Mouse (Mus musculus): ENCODE results near the gene Hmox2. TPM values are rescaled to one million over a fixed set of nuclear protein-coding genes. Genes with fewer than 3 reads are reported as not detected.

Hmox2 gene
- polyA plus RNA-seq, 1 experiment from 2014 or later = 102 TPM

DNA sequence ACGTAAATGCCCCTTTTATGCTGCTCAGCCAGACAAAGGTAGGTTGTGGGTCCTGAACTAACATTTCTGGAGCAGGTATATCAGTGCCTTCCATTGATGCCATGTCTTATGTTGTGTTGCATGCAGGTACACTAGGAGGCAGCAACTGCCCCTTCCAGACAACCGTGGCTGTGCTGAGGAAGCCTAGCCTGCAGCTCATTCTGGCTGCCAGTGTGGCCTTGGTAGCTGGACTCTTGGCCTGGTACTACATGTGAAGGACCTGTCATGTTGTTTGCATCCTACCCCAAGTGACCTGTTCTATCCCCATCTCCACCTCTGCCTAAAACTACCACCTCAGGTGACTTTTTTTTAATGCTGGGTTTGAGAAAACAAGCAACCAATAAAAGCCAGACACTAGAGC lies 39.7 kb downstream of the Hmox2 start:
- 0 out of 2 replicates have a peak, but pooled peaks cover 3% of the 10 kb centered on the region for H3K4me1 ChIP-seq (ENCODE audit: control insufficient read depth, insufficient read depth, low read length)
- H3K27ac ChIP-seq (ENCODE audit: low read depth, low read length) = no peak overlapping the region
- H3K27me3 ChIP-seq (ENCODE audit: control insufficient read depth, insufficient read depth, low read length) = no peaks in the 10 kb centered on the region
- WGBS (ENCODE audit: insufficient replicate concordance) = 86% methylated on average over 2 of the region's 2 CpGs
- H3K36me3 ChIP-seq (ENCODE audit: control insufficient read depth, insufficient read depth, low read length) = peaks cover 31% of the 10 kb centered on the region
- no peak overlapping the region for H3K9ac ChIP-seq (ENCODE audit: low read depth, low read length)
- no peaks in the 10 kb centered on the region for H3K9me3 ChIP-seq (replicated peaks; ENCODE audit: control insufficient read depth, low read length)
- no peak overlapping the region for H3K4me2 ChIP-seq
- no peak overlapping the region for H3K4me3 ChIP-seq (ENCODE audit: low read depth, low read length)
- no peak for ATAC-seq (replicated peaks; ENCODE audit: insufficient number of reproducible peaks, low FRiP score, low TSS enrichment)

DNA sequence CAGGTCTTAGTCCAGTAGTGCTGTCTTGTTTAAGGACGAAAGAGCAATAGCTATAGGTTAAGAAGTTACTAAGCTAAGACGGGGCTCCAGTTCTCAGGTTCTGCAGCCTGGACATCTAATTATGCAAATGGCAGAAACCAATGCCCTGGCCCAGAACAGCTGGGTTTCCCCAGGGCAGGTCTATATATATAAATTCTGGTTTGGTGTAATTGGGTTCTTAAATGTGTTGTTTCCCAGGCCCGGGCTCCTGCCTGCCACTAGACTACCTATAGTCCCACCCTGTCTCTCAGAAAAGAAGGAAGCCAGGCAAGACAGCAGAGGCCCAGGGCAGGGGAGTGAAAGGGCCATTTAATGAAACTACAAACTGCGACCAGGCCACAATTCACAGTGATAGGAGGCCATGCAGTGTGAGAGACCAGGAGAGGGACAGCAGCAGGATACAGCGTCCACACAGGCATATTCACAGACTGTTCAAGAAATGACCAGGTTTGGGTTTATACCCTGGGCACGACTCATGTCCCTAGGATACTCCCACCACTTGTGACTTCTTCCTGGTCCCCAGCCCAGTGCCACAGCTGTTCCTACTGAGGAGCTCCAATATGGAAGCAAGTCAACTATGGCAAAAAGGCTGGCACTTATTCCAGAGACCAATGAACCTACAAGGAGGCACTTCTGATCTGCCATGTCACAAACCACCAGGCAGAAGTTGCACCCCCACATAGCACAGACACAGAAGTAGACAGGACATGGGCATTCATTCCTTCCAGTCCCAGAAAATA lies 41.0 kb downstream of the Hmox2 start:
- H3K9me3 ChIP-seq (replicated peaks; ENCODE audit: control insufficient read depth, low read length) = no peaks in the 10 kb centered on the region
- H3K27ac ChIP-seq (ENCODE audit: low read depth, low read length) = no peak overlapping the region
- peaks cover 31% of the 10 kb centered on the region for H3K36me3 ChIP-seq (ENCODE audit: control insufficient read depth, insufficient read depth, low read length)
- H3K4me1 ChIP-seq (ENCODE audit: control insufficient read depth, insufficient read depth, low read length) = 0 out of 2 replicates have a peak, but pooled peaks cover 3% of the 10 kb centered on the region
- H3K9ac ChIP-seq (ENCODE audit: low read depth, low read length) = 0 out of 2 replicates have a peak overlapping the region, but pooled peaks have one; percentile 5
- H3K4me3 ChIP-seq (ENCODE audit: low read depth, low read length) = no peak overlapping the region
- H3K4me2 ChIP-seq = no peak overlapping the region
- 78% methylated on average over 6 of the region's 6 CpGs for WGBS (ENCODE audit: insufficient replicate concordance)
- H3K27me3 ChIP-seq (ENCODE audit: control insufficient read depth, insufficient read depth, low read length) = no peaks in the 10 kb centered on the region
- ATAC-seq (replicated peaks; ENCODE audit: insufficient number of reproducible peaks, low FRiP score, low TSS enrichment) = no peak; the same call in 1 of the 2 replicates

DNA sequence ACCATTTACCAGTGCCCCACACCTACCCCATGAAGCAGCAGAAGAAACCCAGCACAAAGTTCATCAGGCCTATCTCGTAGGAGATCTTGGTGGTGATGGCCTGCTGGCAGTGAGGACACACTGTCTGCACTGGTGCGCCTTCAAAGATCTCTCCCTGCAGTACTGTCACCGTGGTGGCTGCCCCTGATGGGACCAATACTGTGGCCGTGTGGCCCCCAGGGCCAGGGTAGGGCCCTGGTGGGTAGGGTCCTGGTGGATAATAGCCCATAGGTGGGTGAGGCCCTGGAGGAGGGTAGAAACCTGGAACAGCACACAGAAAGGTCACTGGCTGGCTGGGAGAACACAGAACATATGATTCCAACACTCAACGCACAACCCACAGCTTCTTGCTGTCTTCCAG lies 42.6 kb downstream of the Hmox2 start:
- Histone ChIP-seq H3K9ac (ENCODE audit: low read depth, low read length) (no peak overlapping the region), H3K4me3 (ENCODE audit: low read depth, low read length) (no peak overlapping the region), H3K27ac (ENCODE audit: low read depth, low read length) (no peak overlapping the region), H3K4me1 (ENCODE audit: control insufficient read depth, insufficient read depth, low read length) (peaks cover 8% of the 10 kb centered on the region), H3K9me3 (replicated peaks; ENCODE audit: control insufficient read depth, low read length) (no peaks in the 10 kb centered on the region), H3K36me3 (ENCODE audit: control insufficient read depth, insufficient read depth, low read length) (peaks cover 31% of the 10 kb centered on the region), H3K4me2 (no peak overlapping the region), H3K27me3 (ENCODE audit: control insufficient read depth, insufficient read depth, low read length) (no peaks in the 10 kb centered on the region)
- WGBS (ENCODE audit: insufficient replicate concordance) = 90% methylated on average over 5 of the region's 5 CpGs
- ATAC-seq (replicated peaks; ENCODE audit: insufficient number of reproducible peaks, low FRiP score, low TSS enrichment) = no peak

DNA sequence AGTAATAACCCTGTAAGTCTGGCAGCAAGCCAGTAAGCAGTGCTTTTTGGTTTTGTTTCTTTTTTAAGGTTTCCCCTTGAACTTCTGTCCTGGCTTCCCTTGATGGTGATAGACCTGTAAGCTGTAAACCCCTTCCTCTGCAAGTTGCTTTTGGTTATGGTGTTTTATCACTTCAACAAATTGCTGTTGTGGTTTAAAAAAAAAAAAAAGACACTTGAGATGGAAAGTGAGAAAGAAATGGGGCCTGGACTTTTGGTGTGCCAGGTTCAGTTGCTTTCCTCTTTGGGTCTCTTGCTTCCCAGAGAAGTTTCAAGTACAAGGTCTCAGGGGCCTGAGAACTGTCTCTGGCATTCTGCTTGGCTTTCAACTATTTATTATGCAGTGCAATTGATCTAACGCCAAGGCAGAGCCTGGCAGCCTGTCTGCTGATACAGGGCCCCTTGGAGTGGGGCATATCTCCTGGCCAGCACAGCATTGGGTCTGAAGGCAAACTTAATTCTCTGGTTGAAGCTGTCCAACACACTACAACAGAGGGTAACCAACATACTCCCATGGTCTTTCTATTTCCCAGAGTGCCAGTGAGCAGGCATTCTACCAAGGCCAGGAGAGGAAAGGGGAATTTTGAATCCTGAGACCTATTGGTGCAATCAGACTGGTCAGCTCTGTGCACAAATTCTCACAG lies 47.3 kb downstream of the Hmox2 start:
- Histone ChIP-seq H3K27ac (ENCODE audit: low read depth, low read length) (no peak overlapping the region), H3K27me3 (ENCODE audit: control insufficient read depth, insufficient read depth, low read length) (no peaks in the 10 kb centered on the region), H3K36me3 (ENCODE audit: control insufficient read depth, insufficient read depth, low read length) (peaks cover 11% of the 10 kb centered on the region), H3K9me3 (replicated peaks; ENCODE audit: control insufficient read depth, low read length) (no peaks in the 10 kb centered on the region), H3K9ac (ENCODE audit: low read depth, low read length) (no peak overlapping the region), H3K4me3 (ENCODE audit: low read depth, low read length) (no peak overlapping the region), H3K4me1 (ENCODE audit: control insufficient read depth, insufficient read depth, low read length) (peaks cover 17% of the 10 kb centered on the region), H3K4me2 (no peak overlapping the region)
- ATAC-seq (replicated peaks; ENCODE audit: insufficient number of reproducible peaks, low FRiP score, low TSS enrichment) = no peak
- WGBS (ENCODE audit: insufficient replicate concordance) = 43% methylated on average over 1 of the region's 1 CpGs

DNA sequence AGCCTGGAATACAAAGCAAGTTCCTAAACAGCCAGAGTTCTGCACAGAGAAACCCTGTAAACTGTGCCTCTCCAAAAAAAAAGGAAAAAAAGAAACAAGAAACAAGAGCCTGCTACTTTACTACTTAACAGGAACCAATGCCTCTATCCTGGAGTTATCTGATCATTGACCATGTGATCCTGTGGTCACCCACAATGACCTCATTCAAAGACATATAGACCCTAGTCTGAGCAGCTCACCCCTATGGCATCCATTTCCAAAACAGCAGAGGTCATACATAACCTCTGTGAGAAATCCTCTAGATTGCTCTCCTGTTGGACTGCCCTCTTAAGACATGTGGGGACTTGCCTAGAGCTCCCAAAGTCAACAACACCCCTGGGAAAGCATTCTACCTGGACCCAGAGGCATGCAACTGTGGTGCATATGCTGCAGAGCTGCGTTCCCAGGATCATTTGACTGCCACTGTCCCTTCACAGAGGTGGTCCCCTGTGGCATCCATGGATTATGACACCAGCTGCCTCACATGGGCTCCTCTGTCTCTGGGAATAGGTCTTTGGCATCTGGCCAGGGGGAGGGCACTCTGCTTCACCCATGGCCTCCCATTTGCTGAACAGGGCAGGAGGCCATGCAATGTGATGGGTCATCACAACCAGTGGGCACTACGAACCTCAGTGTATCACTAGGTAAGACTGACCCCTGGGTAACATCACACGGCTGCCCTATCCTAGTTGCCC lies 51.2 kb downstream of the Hmox2 start:
- WGBS (ENCODE audit: insufficient replicate concordance) = 88% methylated on average over 3 of the region's 3 CpGs
- Histone ChIP-seq H3K4me1 (ENCODE audit: control insufficient read depth, insufficient read depth, low read length) (peaks cover 39% of the 10 kb centered on the region), H3K36me3 (ENCODE audit: control insufficient read depth, insufficient read depth, low read length) (0 out of 2 replicates have a peak, but pooled peaks cover 3% of the 10 kb centered on the region), H3K27me3 (ENCODE audit: control insufficient read depth, insufficient read depth, low read length) (no peaks in the 10 kb centered on the region), H3K27ac (ENCODE audit: low read depth, low read length) (peak overlapping the region; percentile 22; the same call in 1 of the 2 replicates), H3K9me3 (replicated peaks; ENCODE audit: control insufficient read depth, low read length) (no peaks in the 10 kb centered on the region), H3K4me2 (no peak overlapping the region), H3K4me3 (ENCODE audit: low read depth, low read length) (no peak overlapping the region), H3K9ac (ENCODE audit: low read depth, low read length) (no peak overlapping the region)
- ATAC-seq (replicated peaks; ENCODE audit: insufficient number of reproducible peaks, low FRiP score, low TSS enrichment) = 0 out of 2 replicates have a peak, but pooled peaks have one; percentile 25

DNA sequence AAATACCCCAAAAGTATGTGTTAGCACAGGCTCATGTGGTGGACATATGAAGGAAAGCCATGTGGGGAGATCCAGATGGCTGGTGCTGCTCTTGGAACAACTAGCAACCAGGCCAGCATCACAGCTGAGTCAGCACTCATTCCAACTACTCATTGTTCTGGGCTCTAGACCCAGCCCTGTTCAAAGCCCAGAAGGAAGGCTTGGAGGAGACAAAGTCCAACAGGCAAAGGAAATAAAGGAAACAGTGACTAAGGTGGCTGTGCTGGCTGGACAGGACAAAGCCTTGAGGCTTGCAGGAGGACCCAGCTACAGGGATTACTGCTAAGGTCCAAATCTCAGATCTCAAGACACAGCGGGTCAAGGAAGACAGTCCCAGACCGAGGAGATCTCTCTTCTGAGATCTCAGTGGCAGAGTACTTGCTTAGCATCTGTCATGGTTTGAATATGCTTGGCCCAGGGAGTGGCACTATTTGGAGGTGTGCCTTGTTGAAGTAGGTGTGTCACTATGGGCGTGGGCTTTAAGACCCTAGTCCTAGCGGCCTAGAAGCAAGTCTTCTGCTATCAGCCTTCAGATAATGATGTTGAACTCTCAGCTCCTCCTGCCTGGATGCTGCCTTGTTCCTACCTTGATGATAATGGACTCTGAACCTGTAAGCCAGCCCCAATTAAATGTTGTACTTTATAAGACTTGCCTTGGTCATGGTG lies 51.9 kb downstream of the Hmox2 start:
- ATAC-seq (replicated peaks; ENCODE audit: insufficient number of reproducible peaks, low FRiP score, low TSS enrichment) = no peak
- H3K4me3 ChIP-seq (ENCODE audit: low read depth, low read length) = no peak overlapping the region

DNA sequence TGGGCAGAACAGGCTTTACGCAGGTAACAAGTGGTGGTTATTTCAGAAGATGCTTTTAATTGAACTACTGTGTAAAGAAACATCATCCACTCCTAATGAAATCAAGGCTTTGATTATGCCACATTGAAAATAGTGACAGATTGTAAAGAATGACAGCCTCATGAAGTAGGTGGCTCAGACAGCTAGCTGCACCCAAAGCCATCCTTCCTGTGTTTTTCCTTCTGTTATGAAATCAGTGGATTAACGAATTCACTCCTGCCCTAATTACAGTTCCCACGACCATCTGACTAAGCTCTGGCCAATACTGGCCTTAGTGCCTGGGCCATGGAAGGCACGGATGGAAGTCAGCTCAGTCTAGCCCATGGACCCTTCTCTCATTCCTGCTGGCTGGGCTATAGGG lies 52.8 kb downstream of the Hmox2 start:
- no peaks in the 10 kb centered on the region for H3K27me3 ChIP-seq (ENCODE audit: control insufficient read depth, insufficient read depth, low read length)
- no peak for ATAC-seq (replicated peaks; ENCODE audit: insufficient number of reproducible peaks, low FRiP score, low TSS enrichment)
- H3K27ac ChIP-seq (ENCODE audit: low read depth, low read length) = no peak overlapping the region
- 0 out of 2 replicates have a peak, but pooled peaks cover 3% of the 10 kb centered on the region for H3K36me3 ChIP-seq (ENCODE audit: control insufficient read depth, insufficient read depth, low read length)
- H3K9me3 ChIP-seq (replicated peaks; ENCODE audit: control insufficient read depth, low read length) = no peaks in the 10 kb centered on the region
- H3K4me2 ChIP-seq = no peak overlapping the region
- 94% methylated on average over 4 of the region's 4 CpGs for WGBS (ENCODE audit: insufficient replicate concordance)
- H3K4me1 ChIP-seq (ENCODE audit: control insufficient read depth, insufficient read depth, low read length) = peaks cover 45% of the 10 kb centered on the region
- no peak overlapping the region for H3K9ac ChIP-seq (ENCODE audit: low read depth, low read length)
- no peak overlapping the region for H3K4me3 ChIP-seq (ENCODE audit: low read depth, low read length)

More for the DNA sequence above, 51.9 kb downstream of the Hmox2 start:
- H3K9me3 ChIP-seq (replicated peaks; ENCODE audit: control insufficient read depth, low read length) = no peaks in the 10 kb centered on the region
- H3K36me3 ChIP-seq (ENCODE audit: control insufficient read depth, insufficient read depth, low read length) = 0 out of 2 replicates have a peak, but pooled peaks cover 3% of the 10 kb centered on the region
- H3K9ac ChIP-seq (ENCODE audit: low read depth, low read length) = no peak overlapping the region
- H3K4me2 ChIP-seq = no peak overlapping the region
- H3K4me1 ChIP-seq (ENCODE audit: control insufficient read depth, insufficient read depth, low read length) = peaks cover 45% of the 10 kb centered on the region
- 74% methylated on average over 4 of the region's 4 CpGs for WGBS (ENCODE audit: insufficient replicate concordance)
- no peaks in the 10 kb centered on the region for H3K27me3 ChIP-seq (ENCODE audit: control insufficient read depth, insufficient read depth, low read length)
- no peak overlapping the region for H3K27ac ChIP-seq (ENCODE audit: low read depth, low read length)

Data from heart, embryonic 11.5 days (tissue).